Mouse (Mus musculus) frontal cortex, postnatal 36 days (tissue): ENCODE data around the gene Gsdma.
"Not testable (repeated sequence)": the region's sequence is repeated elsewhere in the genome, so short reads cannot be mapped to it uniquely, and the experiment has no call there.

Source experiments
- DNase-seq, 2 experiments: peaks; one replicate each; pipeline ENCODE4 v3.0.0; 2022; ENCODE audit warnings: low spot score in 2 of 2

The Gsdma gene

DNA sequence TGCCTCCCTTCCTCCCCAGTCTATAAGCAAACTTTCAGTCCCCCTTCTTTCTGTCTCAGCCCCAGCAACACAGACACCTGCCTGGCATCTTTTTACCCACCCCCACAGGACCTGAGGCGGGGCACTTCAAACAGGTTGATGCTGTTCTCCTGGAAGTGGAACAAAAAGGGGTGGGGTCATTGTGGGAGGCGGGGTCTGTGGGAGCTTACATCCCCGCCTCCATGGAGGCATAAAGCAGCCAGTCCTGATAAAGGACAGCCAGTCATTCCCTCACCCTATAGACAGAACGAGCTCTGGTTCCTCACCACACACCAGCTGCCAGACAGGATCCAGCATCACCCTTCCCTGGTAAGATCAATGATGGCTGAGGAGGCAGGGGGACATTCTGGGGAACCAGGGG lies at the start of gene Gsdma:
Gene Gsdma (plus strand): TSS at position 261 of the 400 bp plus-strand sequence.
- no peak for DNase-seq

DNA sequence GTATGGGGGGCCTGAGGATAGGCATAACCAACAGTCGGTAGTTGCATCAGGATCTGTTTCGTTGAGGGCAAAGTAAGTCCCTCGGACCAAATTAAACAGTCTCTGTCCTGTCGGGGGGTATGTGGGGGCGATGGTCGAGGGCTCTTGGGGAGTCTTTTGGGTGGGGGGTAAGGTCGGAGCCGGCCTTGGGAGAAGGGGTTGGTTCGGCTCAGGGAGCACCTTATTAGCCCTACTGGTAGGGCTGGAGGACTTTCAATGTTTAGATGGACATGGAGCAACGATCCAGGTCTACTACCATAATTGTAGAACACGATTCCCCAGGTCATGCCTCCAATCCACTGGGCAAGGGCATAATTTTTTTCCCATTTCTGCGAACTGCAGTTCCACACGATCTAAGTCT lies 43.4 kb upstream of the Gsdma start:
- no peak for DNase-seq

DNA sequence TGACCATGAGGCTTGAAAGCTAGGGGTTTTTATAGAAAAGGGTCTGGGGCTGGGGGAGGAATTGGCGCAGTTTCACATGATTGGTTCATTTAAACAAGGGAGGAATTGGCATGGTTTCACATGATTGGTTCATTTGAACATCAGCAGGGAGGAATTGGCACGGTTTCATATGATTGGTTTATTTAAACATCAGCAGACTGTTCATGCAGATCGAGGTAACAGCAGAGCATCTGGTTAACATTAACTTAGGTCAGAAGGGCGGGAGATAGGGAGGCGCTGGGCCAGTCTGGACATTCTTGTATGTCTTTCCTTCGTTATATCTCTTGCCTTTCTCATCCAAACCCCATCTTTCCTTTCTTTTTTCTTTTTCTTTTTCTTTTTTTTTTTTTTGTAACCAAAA lies 40.2 kb upstream of the Gsdma start:
- DNase-seq: not testable (repeated sequence)

DNA sequence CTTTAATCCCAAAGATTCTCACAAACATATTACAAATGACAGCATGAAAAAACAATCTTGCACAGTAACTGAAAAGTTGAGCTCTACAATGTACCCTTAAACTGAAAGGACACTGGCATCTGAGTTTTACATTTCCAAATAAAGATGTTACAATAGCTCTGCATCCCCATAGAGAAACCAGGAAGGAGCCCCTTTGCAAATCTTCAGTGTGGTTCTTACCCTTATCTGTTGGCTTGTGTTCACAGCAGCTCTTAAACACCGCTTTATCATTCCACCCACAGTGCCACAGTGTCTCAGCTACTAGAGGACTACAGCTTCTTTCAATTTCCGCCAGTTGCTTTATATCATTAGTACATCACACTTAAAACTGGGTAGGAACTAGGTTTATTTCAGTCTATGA lies 39.8 kb upstream of the Gsdma start:
- not testable (repeated sequence) for DNase-seq

DNA sequence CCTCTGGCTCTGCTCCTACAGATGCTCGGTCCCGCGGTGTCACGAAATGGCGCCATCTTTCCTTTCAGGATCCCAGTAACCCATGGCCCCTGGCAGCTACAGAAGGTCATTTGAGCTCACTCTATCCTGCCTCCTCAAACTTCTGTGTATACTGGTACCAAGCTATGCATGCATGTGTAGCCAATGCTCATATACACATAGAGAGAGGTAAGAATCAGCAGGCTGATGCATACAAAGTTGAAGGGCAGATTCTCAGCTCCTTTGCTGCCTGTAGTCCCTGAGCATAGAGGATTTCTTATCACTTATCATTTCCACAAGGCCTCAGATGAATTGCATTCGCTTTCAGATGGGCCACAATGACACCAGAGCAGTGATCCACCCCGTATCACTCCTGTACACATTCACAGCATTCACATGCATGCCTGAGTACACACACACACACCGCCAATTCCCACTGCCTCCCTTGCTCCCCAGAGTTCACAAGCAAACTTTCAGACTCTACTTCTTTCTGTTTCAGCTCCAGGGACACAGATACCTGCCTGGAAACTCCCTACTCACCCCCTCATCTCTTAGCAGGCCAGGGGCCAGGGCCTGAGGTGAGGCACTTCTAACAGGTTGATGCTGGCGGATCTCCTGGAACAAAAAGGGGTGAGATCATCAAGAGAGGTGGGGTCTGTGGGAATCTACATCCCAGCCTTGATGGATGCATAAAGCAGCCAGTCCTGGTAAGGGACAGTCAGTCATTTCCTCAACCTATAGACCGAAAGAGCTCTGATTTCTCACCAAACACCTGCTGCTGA lies 38.3 kb upstream of the Gsdma start, which contains the start of the genes Gm12355 and Gsdma3:
Gene Gm12355 (minus strand): TSS at position 51 of the 800 bp plus-strand sequence.
Gene Gsdma3 (plus strand): TSS at position 750 of the 800 bp plus-strand sequence.
- no peak for DNase-seq

DNA sequence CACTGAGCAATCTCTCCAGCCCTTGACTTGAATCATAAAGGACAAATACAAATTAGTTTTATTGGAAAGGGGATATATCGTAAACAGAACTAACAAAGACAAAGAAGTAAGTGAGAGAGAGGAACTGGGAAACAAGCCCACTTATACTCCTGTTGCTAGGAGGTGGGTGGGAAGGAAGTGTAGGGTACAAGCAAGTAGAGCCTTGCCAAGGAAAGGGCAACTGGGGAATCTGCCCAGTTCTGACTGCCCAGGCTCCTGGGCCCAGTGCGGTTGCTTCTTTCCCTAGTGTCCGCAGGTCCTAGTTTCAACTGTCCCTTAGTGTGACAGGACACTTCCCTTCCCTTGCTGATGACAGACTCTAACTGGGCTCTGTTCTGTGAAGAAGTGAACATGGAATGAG lies 35.4 kb upstream of the Gsdma start:
- no peak for DNase-seq

DNA sequence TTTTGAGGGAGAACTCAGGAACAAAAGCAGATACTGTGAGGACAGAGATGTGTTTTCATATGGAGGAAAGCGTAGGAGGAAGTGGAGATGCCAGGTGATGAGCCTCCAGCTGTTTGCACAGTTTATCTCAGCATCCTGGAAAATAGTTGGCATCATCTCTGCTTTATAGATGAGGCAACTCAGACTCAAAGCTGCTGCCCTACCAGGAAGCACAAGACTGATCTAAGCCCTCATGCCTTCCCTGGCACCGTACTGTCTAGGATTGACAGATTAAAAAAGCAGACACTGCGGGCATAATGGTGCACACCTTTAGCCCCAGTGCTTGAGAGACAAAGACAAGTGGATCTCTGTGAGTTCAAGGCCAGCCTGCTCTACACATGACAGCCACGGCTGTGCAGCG lies 33.5 kb upstream of the Gsdma start:
- DNase-seq: no peak

DNA sequence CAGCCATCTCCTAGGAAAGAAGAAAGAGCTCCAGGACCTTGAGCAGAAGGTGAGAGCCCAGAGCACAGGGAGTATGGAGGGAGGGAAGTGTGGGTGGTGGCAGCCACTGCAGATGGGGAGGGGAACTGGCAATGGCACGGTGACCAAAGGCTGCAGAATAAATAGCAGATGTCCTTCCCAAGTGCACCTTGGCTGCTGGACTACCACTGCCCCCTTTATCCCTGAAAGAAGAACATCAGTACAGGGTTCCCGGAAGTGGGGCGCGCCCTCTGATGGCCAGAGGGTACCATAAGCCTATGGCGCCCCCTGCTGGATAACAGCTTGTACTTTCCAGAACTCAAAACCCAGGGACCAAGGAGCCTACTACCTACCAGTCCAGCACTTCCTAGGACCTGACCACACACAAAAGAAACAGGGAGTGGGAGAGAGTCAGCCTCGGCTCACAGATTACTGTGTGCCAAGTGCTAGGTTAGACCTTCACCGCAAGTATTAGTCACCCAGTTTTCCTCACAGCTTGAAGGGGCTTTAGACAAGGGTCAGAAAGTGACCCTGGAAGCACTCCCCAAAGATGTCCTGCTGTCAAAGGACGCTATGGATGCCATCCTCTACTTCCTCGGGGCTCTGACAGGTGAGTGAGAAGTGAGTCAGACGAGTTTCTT lies 28.7 kb upstream of the Gsdma start:
- DNase-seq: peak in 1 of 2 experiments; percentile 1

DNA sequence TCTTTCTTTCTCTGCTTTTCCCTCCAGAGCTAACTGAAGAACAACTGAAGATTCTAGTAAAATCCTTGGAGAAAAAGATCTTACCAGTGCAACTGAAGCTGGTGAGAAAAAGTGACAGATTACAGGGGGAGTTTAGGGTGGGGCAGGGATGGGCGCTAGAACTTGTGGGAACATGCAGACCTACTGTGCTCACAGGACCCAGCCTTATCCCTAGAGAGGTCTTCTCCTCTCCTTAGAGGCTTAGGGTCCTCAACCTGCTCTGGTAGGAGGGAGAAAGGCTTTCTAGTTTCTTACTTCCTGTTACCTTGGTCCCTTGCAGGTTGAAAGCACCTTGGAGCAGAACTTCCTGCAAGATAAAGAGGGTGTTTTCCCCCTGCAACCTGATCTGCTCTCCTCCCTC lies 26.6 kb upstream of the Gsdma start:
- no peak for DNase-seq

DNA sequence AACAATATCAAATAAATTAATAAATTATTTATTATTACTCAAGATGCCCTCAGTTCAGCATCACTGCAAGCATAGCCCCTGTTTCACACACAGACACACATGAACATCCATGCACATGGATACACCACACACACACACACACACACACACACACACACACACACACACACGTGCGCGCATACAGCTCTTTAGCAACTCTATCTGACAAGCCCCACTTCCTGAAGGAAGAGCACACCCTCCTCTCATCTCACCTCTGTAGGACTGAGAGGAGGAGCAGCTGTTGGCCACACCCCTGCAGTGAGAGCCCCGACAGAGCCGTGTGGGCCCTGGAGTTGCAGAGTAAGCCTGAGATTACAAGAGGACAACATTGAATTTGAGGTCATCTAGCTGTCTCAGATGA lies 24.1 kb upstream of the Gsdma start:
- DNase-seq: no peak

DNA sequence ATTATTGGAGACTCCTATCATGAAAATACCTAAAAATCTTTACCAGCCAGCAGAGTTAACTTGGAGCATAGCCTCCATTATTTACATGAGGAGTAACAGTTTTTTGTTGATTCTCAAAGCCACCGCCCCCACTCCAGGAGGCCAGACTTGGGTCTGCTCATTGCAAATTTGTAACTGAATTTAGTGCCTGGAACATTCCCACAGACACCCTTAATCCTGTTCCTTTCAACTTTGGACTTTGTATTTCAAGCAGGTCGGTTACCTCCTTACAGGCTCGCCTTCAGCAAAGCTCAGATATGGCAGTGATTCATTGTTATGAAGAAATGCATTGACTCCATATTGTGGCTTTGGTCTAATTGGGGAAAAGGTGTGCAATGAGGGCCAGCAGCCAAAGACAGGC lies 19.4 kb upstream of the Gsdma start:
- no peak for DNase-seq

DNA sequence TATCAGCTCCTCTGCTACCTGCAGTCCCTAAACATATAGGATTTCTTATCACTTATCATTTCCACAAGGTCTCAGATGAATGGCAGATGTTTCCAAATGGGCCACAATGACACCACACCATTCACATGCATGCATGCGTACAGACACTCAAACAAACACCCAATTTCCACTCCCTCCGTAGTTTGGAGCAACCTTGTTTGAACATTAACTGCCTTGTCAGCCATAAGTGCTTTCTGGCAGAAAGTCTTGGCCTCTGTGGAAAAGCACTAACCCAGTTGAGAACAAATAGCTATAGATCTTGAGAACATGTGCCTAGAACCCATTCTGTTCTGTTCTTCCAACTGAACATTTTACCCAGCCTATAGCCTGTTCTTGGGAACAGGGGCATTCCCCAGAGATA lies 18.2 kb upstream of the Gsdma start:
- DNase-seq: no peak

DNA sequence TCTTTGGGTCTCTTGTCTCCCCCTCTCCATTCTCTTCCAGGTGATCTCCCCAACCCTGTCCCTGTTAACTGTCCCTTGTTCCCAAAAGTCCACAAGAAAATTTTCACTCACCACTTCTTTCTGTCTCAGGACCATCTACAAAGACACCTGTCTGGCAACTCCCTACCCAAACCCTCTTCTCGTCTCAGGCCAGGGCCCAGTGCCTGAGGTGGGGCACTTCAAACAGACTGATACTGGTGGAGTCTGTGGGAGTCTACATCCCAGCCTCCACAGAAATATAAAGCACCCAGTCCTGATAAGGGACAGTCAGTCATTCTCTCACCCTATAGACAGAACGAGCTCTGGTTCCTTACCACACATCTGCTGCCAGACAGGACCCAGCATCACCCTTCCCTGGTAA lies 17.7 kb upstream of the Gsdma start, which contains the start of gene Gsdma2:
Gene Gsdma2 (plus strand): TSS at position 301 of the 400 bp plus-strand sequence.
- DNase-seq: no peak

DNA sequence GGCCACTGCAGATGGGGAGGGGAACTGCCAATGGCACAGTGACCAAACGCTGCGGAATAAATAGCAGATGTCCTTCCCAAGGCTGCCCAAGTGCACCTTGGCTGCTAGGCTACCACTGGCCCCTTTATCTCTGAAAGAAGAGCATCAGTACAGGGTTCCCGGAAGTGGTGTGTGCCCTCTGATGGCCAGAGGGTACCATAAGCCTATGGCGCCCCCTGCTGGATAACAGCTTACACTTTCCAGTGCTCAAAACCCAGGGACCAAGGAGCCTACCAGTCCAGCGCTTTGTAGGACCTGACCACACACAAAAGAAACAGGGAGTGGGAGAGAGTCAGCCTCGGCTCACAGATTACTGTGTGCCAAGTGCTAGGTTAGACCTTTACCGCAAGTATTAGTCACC lies 9.1 kb upstream of the Gsdma start:
- DNase-seq: peak; percentile 7 to 24

DNA sequence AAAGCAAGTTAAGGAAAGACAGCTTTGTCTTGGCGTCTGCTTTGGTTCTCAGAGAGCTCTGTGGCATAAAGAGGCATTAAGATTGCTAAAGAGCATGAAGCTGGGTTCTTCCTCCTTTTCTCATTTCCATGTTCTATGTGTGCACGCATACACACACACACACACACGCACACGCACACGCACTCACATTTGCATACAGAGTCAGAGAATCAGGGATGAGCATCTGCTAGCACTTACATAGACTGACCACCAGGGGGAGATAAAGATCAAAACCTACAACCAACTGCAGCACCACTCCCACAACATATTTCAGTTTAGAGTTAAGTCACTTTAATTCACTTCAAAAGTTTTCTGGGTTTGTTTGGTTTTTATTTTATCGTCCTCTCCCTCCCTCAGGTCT lies 3.6 kb upstream of the Gsdma start:
- peak; percentile 11 to 41 for DNase-seq

DNA sequence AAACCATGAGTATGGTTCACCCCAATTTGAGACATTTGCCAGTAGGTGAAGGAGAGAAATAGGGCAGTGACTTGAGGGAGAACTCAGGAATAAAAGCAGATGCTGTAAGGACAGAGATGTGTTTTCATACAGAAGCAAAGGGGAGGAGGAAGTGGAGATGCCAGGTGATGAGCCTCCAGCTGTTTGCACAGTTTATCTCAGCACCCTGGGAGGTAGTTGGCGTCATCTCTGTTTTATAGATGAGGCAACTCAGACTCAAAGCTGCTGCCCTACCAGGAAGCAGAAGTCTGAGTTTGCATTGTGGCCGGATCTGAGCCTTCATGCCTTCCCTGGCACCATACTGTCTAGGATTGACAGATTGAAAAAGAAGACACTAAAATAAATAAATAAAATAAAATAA lies 4.8 kb downstream of the Gsdma start:
- no peak for DNase-seq

DNA sequence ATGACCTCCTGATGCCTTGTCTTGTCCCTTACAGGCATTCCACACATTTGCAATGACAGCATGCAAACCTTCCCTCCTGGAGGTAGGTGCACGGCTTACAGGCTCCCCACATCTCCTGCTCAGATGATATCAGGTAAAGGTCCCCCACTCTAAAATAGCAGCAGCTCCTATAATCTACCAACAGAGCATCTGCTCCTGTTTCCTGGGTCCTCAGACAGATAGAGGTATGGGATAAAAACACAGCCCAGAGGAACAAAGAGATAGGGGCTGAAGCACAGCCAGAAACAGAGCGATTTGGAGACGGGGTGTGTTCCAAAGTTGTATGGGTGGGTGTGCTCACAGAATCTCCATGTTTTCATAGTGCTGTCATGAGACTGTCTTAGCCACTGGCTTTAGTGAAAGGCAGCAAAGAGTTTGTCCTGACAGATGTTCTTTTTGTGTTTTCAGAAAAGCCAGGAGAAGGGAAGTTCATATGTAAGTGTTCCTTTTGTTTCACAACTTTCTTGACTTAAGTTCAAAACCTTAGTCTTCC lies 7.2 kb downstream of the Gsdma start:
- no peak for DNase-seq

DNA sequence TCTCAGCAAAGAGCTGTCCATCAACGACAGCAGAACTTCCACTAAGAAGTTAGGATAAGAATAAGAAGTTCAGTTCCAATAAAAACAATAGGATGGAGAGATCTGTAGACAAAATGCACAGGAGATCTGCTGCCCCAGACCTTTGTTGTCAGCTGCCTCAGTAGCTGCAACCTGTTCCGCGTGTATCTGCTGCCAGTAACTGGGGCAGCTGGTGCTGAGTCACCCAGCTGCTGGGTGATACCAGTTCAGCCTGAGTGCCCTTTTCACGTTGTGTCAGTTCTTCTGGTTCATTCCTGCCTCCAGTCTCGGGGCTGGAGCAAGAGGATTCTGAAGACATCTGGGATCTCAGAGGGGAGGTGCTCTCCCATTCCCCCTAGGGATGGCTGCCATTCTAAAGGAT lies 7.7 kb downstream of the Gsdma start:
- DNase-seq: no peak

DNA sequence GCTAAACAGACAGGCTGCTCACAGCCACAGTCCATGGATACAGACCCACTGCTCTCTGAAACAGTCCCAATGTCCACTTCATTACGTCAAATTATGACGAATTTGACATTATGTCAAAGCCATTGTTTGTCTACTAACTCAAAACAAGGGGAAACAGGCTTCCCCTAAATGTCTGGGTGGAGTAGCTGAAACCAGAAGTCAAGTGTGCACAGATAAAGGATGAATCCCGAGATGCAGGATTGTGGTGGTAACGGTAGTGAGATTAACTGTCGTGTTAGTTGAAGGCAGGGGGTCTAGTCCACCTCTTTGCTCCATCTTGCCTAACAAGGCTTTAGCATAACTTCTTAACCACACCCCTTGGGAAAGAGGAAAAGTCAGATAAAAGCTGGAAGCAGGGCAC lies 8.3 kb downstream of the Gsdma start:
- no peak for DNase-seq

DNA sequence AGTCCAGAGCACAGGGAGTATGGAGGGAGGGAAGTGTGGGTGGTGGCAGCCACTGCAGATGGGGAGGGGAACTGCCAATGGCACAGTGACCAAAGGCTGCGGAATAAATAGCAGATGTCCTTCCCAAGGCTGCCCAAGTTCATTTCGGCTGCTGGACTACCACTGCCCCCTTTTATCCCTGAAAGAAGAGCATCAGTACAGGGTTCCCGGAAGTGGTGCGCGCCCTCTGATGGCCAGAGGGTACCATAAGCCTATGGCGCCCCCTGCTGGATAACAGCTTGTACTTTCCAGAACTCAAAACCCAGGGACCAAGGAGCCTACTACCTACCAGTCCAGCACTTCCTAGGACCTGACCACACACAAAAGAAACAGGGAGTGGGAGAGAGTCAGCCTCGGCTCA lies 9.0 kb downstream of the Gsdma start:
- peak; percentile 35 to 47 for DNase-seq

DNA sequence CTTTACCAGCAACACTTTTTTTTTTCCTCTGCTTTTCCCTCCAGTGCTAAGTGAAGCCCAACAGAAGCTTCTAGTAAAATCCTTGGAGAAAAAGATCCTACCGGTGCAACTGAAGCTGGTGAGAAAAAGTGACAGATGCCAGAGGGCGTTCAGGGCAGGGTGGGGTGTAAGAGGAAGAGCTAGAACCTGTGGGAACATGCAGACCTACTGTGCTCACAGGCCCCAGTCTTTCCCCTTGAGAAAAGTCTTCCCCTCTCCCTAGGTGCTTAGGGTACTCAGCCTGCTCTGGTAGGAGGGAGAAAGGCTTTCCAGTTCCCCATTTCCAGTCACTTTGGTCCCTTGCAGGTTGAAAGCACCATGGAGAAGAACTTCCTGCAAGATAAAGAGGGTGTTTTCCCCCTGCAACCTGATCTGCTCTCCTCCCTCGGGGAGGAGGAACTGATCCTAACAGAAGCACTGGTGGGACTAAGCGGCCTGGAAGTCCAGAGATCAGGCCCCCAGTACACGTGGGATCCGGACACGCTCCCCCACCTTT lies 11.7 kb downstream of the Gsdma start:
- DNase-seq: no peak

DNA sequence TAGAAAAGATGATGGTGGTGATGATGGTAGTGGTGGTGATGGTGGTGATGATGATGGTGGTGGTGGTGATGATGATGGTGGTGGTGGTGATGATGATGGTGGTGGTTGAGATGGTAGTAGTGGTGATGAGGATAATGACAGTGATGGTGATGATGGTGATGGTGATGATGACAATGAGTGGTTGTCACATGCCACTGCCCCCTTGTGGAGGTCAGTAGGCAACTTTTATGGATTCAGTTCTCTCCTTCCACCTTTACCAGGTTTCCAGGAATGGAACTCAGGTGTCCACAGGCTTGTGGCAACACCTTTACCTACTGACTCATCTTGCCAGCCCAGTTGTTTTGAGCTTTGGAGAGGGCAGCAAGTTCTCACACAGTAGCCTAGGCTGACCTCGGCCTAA lies 15.9 kb downstream of the Gsdma start:
- DNase-seq: no peak

DNA sequence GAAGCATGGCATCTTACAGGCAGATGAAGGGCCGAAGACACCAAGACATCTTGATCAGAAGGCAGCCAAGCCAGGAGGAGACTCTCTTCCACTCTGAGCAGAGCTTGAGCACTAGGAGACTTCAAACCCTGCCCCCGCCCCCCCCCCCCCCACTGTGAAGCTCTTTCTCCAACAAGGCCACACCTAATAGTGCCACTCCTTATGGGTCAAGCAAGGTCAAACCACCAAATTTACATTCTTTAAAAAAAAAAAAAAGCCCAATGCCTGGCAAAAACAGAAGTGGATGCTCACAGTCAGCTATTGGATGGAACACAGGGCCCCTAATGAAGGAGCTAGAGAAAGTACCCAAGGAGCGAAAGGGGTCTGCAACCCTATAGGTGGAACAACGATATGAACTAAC lies 16.4 kb downstream of the Gsdma start:
- DNase-seq: not testable (repeated sequence)
